8 mouse cellular contexts compared by ENCODE assay signal in genomic region chr10:29533846-29534829, GRCm38 (mm10). TPM values are rescaled to one million over a fixed set of nuclear protein-coding genes. Genes with fewer than 3 reads are reported as not detected.
DNase-seq lines count a peak whose midpoint lies in the region; ATAC-seq and TF ChIP-seq lines count a peak whose summit lies in the region.

No protein-coding gene starts in this region.

- no peaks in the 10 kb centered on the region for H3K9me3 ChIP-seq in heart, embryonic 15.5 days (replicated peaks)
- no peaks in the 10 kb centered on the region for H3K9me3 ChIP-seq in embryonic facial prominence, embryonic 15.5 days (replicated peaks)
- no peaks in the 10 kb centered on the region for H3K9me3 ChIP-seq in kidney, postnatal 0 days (replicated peaks; ENCODE audit: low read length)
- no peaks in the 10 kb centered on the region for H3K9me3 ChIP-seq in liver, embryonic 16.5 days (replicated peaks; ENCODE audit: control insufficient read depth, low read length)

- H3K4me3 ChIP-seq in heart, embryonic 15.5 days, result peak overlapping the region; percentile 71
- peak overlapping the region; percentile 70 for H3K4me3 ChIP-seq in embryonic facial prominence, embryonic 15.5 days (replicated peaks)
- H3K4me3 ChIP-seq in kidney, postnatal 0 days (replicated peaks; ENCODE audit: low read depth, low read length), result peak overlapping the region; percentile 55
- H3K4me3 ChIP-seq in liver, embryonic 16.5 days (ENCODE audit: low read depth, low read length), result peak overlapping the region; percentile 53
- peak overlapping the region; percentile 58 for H3K4me3 ChIP-seq in small intestine, adult 2 months (ENCODE audit: low read depth, low read length)

- no peak for ATAC-seq in heart, embryonic 15.5 days (replicated peaks; ENCODE audit: insufficient number of reproducible peaks, insufficient read depth, low FRiP score, low read depth)
- no peak for ATAC-seq in embryonic facial prominence, embryonic 15.5 days (ENCODE audit: insufficient number of reproducible peaks, low FRiP score, low TSS enrichment, low read depth)
- ATAC-seq in kidney, postnatal 0 days (replicated peaks; ENCODE audit: low FRiP score, low read depth), result peak; percentile 44; the same call in 1 of the 2 replicates
- no peak for ATAC-seq in liver, embryonic 16.5 days (ENCODE audit: low read depth)

- H3K36me3 ChIP-seq in heart, embryonic 15.5 days, result no peaks in the 10 kb centered on the region
- no peaks in the 10 kb centered on the region for H3K36me3 ChIP-seq in embryonic facial prominence, embryonic 15.5 days
- no peaks in the 10 kb centered on the region for H3K36me3 ChIP-seq in kidney, postnatal 0 days (ENCODE audit: insufficient read depth, low read length)
- H3K36me3 ChIP-seq in liver, embryonic 16.5 days (ENCODE audit: control insufficient read depth, insufficient read depth), result no peaks in the 10 kb centered on the region
- no peaks in the 10 kb centered on the region for H3K36me3 ChIP-seq in small intestine, adult 2 months (ENCODE audit: control insufficient read depth, insufficient read depth, low read length)

- WGBS in heart, embryonic 15.5 days, result under 1% methylated on average over 24 of the region's 24 CpGs
- WGBS in embryonic facial prominence, embryonic 15.5 days, result under 1% methylated on average over 24 of the region's 24 CpGs
- WGBS in kidney, postnatal 0 days, result 2% methylated on average over 24 of the region's 24 CpGs
- 1% methylated on average over 24 of the region's 24 CpGs for WGBS in liver, embryonic 16.5 days (ENCODE audit: insufficient replicate concordance)
- WGBS in small intestine, adult 2 months, result 3% methylated on average over 24 of the region's 24 CpGs

- TF ChIP-seq CTCF in kidney, postnatal 0 days (IDR thresholded peaks at IDR 0.05; ENCODE audit: low read depth), result no peak
- TF ChIP-seq CTCF in small intestine, adult 2 months (IDR thresholded peaks at IDR 0.05; ENCODE audit: extremely low read depth, insufficient read length, insufficient replicate concordance, low read depth, low read length), result no peak

- DNase-seq in heart, postnatal 4 days, result no peak
- peak; percentile 39 for DNase-seq in R1 (ENCODE audit: low read depth, low spot score)
- DNase-seq in kidney, postnatal 0 days (ENCODE audit: low spot score), result peak; percentile 32
- no peak for DNase-seq in gastrocnemius, postnatal 25 days

- no peak overlapping the region for H3K27ac ChIP-seq in heart, embryonic 15.5 days
- H3K27ac ChIP-seq in embryonic facial prominence, embryonic 15.5 days (replicated peaks), result peak overlapping the region; percentile 65
- H3K27ac ChIP-seq in kidney, postnatal 0 days, result no peak overlapping the region
- H3K27ac ChIP-seq in liver, embryonic 16.5 days (ENCODE audit: low read length), result no peak overlapping the region
- no peak overlapping the region; the same call in 1 of the 2 replicates for H3K27ac ChIP-seq in small intestine, adult 2 months (ENCODE audit: insufficient read depth, low read depth, low read length)

- no peak for TF ChIP-seq POLR2A in small intestine, adult 2 months (IDR thresholded peaks at IDR 0.05; ENCODE audit: low read depth, low read length)

- H3K4me2 ChIP-seq in heart, embryonic 15.5 days, result peak overlapping the region; percentile 96
- peak overlapping the region; percentile 95 for H3K4me2 ChIP-seq in embryonic facial prominence, embryonic 15.5 days (replicated peaks)
- peak overlapping the region; percentile 93 for H3K4me2 ChIP-seq in kidney, postnatal 0 days (ENCODE audit: low read length)
- H3K4me2 ChIP-seq in liver, embryonic 16.5 days (ENCODE audit: low read depth, low read length), result peak overlapping the region; percentile 17

- H3K4me1 ChIP-seq in heart, embryonic 15.5 days (replicated peaks), result peaks cover 29% of the 10 kb centered on the region
- peaks cover 15% of the 10 kb centered on the region; the same call in 1 of the 2 replicates for H3K4me1 ChIP-seq in embryonic facial prominence, embryonic 15.5 days
- peaks cover 11% of the 10 kb centered on the region for H3K4me1 ChIP-seq in kidney, postnatal 0 days (replicated peaks; ENCODE audit: insufficient read depth, low read length)
- no peaks in the 10 kb centered on the region; the same call in 1 of the 2 replicates for H3K4me1 ChIP-seq in liver, embryonic 16.5 days (ENCODE audit: control insufficient read depth, low read depth, low read length)
- H3K4me1 ChIP-seq in small intestine, adult 2 months (ENCODE audit: control insufficient read depth, insufficient read depth, insufficient read length, low read length), result no peaks in the 10 kb centered on the region

- peaks cover 21% of the 10 kb centered on the region for H3K27me3 ChIP-seq in heart, embryonic 15.5 days
- peaks cover 18% of the 10 kb centered on the region for H3K27me3 ChIP-seq in embryonic facial prominence, embryonic 15.5 days
- H3K27me3 ChIP-seq in kidney, postnatal 0 days (ENCODE audit: insufficient read depth, low read length), result peaks cover 8% of the 10 kb centered on the region
- peaks cover 34% of the 10 kb centered on the region for H3K27me3 ChIP-seq in liver, embryonic 16.5 days (ENCODE audit: control insufficient read depth, insufficient read depth, low read depth, low read length)
- H3K27me3 ChIP-seq in small intestine, adult 2 months (ENCODE audit: control insufficient read depth, insufficient read depth, low read length), result peaks cover 31% of the 10 kb centered on the region

- H3K9ac ChIP-seq in heart, embryonic 15.5 days, result peak overlapping the region; percentile 41; the same call in 1 of the 2 replicates
- peak overlapping the region; percentile 27 for H3K9ac ChIP-seq in embryonic facial prominence, embryonic 15.5 days
- H3K9ac ChIP-seq in kidney, postnatal 0 days (ENCODE audit: low read depth, low read length), result 0 out of 2 replicates have a peak overlapping the region, but pooled peaks have one; percentile 40
- H3K9ac ChIP-seq in liver, embryonic 16.5 days (ENCODE audit: low read depth, low read length), result no peak overlapping the region

RNA-seq across cellular contexts. Expression of gene Rspo3, which starts 1.5 kb away (rescaled TPM):
- 4.9 and 6.6 TPM in 2 replicates for polyA plus RNA-seq in heart, embryonic 15.5 days (2015; fragmentation: Nextera tagmentation; extraction: Ambion mirVana)
- under 1 TPM; 0.43 to 0.60 TPM for total RNA-seq in heart, postnatal 4 days (2021)
- polyA plus RNA-seq in embryonic facial prominence, embryonic 15.5 days (2015; fragmentation: Nextera tagmentation; extraction: Ambion mirVana), result 13.5 and 16.0 TPM in 2 replicates
- polyA plus RNA-seq in kidney, postnatal 0 days (2015; fragmentation: Nextera tagmentation; extraction: Ambion mirVana), result 8.6 and 10.3 TPM in 2 replicates
- polyA plus RNA-seq in liver, embryonic 16.5 days (2015; fragmentation: Nextera tagmentation; extraction: Ambion mirVana), result 1.7 TPM in 2 replicates
- polyA plus RNA-seq in small intestine, adult 2 months (2012; rRNA removed), result 1.4 and 1.5 TPM in 2 replicates
- 1 to 10 TPM in 1 of 2 experiments, under 1 TPM in 1; 0.99 to 3.5 TPM for total RNA-seq in gastrocnemius, postnatal 25 days (2021)

Comparison
In these comparisons a context has a peak if more than half of its experiments do, and no peak if none do; other contexts are left out.
1. H3K4me2 ChIP-seq: peak in every context shown above with its lines; median percentile 96 in heart, embryonic 15.5 days; 95 in embryonic facial prominence, embryonic 15.5 days; 93 in kidney, postnatal 0 days; 17 in liver, embryonic 16.5 days.
2. DNase-seq: peak in R1 (single experiment) and kidney, postnatal 0 days (single experiment); none in heart, postnatal 4 days (single experiment) and gastrocnemius, postnatal 25 days (single experiment).
3. Peak in every context shown above with its lines, with median percentiles within 50 percentile points of each other: H3K4me3 ChIP-seq.